Mouse (Mus musculus): ENCODE results near the gene Ube2i. TPM values are rescaled to one million over a fixed set of nuclear protein-coding genes. Genes with fewer than 3 reads are reported as not detected.
"Not testable (repeated sequence)": the region's sequence is repeated elsewhere in the genome, so short reads cannot be mapped to it uniquely, and the experiment has no call there.

Ube2i gene
- total RNA-seq, 2 experiments from 2014 or later, result 91.6 to 97.5 TPM

DNA sequence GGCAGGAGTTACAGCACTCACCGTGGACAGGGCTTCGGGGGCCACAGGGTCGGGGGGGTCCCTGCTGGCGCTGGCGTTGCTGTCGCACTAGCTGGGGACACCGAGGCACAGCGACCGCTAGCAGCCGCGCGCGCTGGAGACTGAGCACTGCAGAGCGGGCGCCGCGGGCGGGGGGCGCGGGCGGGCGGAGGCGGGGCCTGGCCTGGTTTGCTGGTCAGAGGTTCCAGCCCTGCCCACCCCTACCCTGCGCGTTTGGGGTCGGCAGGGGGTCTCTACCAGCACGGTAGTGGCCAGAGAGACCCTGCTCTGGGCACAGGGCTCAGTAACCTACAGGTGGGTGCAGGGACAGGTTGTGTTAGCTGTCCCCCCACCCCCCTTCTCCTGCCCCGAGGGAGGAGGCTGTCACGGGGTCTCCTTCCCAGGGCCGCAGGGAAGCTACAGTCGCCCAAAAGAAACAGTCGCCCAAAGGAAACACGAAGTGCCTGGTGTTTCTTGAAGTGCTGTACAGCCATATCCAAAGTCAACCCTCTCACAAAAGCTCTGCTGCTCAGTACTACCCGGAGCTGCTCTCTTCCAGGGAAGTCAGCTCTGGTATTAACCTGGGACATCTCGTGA is 18.2 kb downstream of the Ube2i start, which contains the start of gene Baiap3:
Baiap3 (minus strand) TSS at position 225 of the 615 bp plus-strand sequence.
- intact Hi-C loops (cut with DNase I), result no loop called here
- no peak for DNase-seq (ENCODE audit: low spot score)

DNA sequence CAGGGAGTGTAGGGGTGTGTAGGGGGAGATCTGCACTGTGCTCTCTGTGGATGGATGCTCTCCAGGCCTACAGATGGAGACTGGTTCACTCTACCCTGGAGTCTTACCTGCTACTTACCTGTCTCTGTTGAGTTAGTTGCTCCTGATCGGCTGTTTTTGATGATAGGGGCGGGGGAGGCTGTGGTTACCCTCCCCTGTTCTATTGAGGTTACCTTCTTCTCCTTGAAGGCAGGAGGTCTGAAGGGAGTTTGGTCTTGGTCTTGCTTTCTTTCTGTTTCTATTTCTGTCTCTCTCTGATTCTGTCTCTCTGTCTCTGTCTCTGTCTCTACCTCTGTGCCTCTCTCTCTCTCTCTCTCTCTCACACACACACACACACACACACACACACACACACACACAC is 19.3 kb downstream of the Ube2i start:
- no peak for DNase-seq (ENCODE audit: low spot score)
- intact Hi-C loops (cut with DNase I), result no loop called here

DNA sequence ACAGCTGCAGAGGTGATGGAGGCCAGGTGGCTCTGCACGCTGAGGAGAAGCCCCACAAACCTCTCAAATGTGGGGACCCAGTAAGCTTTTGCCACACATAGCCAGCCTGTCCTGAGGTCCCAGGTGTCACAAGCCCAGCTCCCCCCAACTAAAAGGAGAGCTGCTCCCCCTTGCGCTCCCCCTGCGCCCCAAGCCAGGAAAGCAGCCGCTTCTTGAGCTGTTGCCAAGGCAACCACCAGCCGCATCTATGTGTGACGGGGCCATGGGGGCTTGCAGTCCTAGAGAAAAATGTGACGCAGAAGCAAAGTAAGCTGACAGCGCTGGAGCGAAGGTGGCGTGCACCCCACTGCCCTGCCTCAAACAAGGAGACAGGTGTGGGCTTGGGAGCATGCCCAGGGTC is 20.7 kb downstream of the Ube2i start:
- no peak for DNase-seq (ENCODE audit: low spot score)
- intact Hi-C loops (cut with DNase I), result no loop called here

DNA sequence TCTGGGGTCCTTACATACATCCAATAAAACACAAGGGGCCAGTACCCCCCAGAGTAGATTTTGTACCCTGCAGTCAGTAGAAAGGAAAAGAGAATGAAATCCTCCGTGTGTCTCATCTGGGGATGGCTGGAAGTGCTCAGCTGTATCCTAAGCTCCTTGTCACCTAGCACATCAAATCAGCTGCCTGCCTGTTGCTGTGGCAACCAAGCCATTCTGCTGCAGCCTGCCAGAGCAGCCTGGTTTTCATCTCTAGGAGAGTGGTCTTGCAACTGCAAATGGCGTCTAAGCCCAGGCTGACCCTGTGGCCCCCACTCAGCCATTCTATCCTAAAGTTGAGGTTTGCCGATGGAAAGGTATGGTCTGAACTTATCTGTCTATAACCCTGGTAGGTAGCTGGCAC is 21.8 kb downstream of the Ube2i start:
- intact Hi-C loops (cut with DNase I), result no loop called here
- no peak for DNase-seq (ENCODE audit: low spot score)

DNA sequence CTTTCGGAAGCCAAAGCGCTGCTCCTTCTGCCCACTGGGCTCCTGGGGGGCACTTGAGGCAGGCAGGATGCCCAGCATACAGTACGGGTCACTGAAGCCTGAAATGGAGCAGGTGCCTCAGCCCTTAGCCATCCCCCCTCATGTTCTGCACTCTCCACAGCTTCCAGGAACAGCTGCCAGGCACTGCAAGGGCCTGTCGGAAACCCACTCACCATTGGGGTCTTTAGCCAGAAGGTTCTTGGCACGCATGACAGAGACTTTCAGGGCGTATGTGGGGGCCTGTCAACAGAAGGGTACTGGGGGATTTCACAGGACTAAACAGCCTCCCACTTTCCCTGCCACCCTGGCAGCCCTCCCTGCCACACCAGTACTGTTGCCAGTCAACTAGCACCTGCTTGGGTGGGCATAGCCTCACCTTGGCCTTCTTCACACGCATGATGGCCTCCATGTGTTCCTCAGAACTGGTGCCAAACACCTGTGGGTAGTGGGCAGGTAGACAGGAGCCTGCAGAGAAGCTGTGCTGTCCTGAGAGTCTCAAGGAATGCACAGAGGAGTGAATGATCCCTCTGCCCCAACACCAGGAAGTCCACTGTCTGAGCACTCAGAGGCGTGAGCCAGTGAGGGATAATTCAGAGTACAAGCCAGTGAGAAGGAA is 24.1 kb downstream of the Ube2i start:
- intact Hi-C loops (cut with DNase I), result no loop called here
- no peak for DNase-seq (ENCODE audit: low spot score)

DNA sequence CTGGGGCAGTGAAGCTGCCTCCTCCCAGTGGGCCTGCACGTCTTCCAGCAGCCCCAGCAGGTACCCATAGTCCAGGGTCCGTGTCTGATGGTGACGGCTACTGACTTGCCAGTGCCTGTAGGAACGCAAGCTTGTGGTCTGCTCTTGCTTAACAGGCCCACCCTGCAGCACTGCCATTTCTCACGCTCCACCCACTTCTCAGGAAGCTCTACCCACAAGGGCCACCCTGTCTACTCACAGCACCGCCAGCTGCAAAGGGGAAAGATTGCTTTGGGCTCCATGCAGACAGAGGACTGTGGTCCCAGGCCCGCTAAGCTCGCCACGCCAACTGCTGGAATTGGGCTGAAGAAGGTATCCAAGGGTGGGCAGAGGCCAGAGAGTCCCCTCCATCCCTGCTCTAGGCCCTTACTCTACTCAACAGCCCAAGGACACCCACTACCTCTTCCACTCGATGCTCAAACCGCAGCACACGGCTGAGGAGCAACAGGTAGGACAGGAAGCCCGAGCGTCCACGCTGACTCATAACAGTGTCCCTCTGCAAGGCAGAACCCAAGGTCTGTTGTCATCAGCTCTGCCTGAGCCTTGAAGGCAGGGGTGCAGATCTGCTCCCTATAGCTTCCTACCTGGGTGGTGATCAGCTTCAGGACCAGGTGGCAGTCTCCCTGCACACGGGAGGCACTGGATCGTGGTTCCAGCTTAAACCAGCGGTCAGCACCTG is 26.2 kb downstream of the Ube2i start:
- no peak for DNase-seq (ENCODE audit: low spot score)
- intact Hi-C loops (cut with DNase I), result no loop called here

DNA sequence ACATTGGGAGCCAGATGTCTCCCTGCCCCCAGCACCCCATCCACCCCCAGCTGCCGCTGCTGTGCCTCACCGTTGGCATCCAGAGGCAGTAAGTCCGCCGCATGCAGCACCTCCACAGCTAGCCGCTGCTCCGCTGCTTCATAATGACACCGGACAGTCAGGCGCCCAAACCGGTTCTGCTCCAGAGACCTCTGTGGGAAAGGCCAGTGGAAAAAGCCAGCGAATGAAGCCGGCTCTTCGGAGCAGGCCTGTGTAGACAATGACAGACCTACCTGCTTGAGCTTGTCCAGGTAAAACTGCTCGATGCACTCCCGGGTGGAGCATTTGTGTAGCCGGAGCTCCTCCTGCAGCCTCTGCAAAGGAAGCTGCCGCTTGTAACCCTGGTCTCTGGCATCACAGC is 30.2 kb downstream of the Ube2i start:
- DNase-seq (ENCODE audit: low spot score), result no peak
- intact Hi-C loops (cut with DNase I), result no loop called here

DNA sequence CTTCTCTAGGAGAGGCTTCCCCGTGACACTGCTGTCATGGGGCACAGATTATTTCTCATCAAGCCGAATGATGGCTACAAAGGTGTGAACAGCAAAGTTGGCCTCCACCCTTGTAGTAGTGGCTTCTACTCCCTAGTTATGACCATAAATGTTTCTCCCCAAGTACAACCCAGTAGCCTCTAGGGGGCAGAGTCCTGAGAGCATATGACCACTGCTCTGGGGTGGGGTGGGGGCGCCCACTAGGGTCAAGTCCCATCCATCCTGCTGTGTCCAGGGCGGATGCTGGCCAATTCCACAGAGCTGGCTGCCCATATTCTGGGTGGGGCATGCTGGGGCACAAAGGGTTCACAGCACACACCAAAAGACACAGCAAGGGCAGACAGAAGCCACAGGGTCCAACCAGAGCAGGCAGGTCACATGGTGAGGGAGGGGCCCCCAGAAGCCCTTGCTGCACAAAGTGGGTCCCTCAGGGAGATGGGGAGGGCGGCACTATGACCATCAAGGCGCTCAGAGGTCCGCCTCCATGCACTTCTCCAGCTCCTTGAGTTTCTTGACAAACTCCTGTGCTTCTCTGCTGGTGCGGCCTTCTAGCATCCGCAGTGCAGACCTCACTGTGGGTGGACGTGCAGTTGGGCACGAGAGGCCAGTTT is 31.2 kb downstream of the Ube2i start:
- intact Hi-C loops (cut with DNase I), result no loop called here
- DNase-seq (ENCODE audit: low spot score), result no peak

DNA sequence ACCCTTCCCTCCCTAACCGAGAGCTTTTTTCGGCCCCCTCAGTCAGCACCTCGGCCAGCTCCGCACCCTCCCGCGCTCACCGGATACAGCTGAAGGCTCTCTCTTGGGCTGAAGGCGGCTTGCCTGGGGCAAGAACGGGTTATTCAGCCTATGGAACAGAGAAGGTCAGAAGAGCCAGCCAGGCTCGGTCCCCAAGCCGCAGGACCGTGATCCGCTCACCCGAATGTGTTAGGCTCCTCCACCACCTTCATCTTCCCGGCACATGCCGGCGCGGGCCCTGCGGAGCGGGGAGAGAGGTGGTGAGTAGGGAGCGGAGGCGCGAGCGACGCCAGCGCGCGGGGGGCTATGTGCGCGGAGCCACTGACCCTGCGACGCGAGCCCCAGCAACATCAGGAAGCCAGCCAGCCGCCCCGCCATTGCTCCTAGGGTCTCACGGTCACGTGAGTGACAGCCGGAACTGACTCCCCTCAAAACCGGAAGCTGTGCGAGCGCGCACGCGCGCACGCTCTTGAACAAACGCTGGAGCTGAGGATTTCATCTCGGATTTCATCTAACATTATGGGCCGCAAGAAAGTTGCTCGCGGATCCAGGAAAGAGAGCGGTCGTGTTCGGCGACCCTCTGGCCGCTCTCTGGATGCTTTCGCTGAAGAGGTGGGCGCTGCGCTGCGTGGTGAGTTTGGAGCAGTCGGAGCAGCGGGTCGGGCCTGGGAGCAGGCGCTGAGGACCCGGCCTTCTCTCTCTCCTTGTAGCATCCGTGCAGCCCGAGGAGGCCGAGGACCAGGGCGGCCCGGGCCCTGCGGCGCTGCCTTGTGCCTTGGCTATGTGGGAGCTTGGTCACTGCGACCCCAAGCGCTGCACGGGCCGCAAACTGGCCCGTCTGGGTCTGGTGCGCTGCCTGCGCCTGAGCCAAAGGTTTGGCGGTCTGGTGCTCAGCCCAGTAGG is 34.5 kb downstream of the Ube2i start, which contains the start of the genes Gnptg and Tsr3:
Gnptg (minus strand) TSS at position 430 of the 942 bp plus-strand sequence.
Tsr3 (plus strand) TSS at position 476 of the 942 bp plus-strand sequence.
- intact Hi-C loops (cut with DNase I), result no loop called here
- peak; percentile 68 for DNase-seq (ENCODE audit: low spot score)

DNA sequence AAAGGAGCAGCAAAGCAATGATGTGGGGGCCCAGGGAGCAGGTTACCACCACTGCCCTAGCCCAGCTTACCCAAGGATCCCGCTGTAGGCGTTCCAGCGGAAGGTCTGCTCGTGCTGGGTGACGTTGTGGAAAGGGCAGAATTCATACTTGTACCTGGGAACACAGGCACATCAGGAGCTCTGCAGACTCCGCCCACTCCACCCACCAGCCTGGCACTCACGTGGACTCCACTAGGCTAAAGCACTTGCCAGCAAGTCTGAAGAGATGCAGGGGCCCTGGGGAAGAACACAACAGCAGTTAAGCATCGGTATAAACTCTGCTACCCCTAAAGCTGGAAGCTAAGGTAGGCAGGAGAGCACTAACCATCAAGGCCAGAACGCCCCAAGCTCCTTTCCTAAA is 38.8 kb downstream of the Ube2i start:
- intact Hi-C loops (cut with DNase I), result no loop called here
- no peak for DNase-seq (ENCODE audit: low spot score)

DNA sequence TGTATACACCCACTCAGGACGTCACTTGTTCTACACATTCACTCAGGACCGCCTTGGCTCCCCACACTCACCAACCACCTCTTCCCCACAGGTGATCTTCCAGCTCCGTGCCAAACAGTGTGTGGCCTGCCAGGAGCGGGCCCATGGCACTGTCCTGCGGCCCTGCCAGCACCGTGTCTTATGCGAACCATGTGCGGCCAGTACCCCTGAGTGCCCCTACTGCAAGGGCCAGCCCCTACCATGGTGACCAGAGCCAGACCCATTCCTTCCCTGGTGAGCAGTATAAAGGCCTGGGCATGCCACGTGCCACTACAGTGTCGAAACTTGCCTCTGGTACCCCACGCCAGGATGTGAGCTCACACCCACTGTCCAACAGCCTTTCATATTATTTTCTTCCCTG is 42.8 kb downstream of the Ube2i start:
- intact Hi-C loops (cut with DNase I); DNase-seq (ENCODE audit: low spot score): not testable (repeated sequence)

DNA sequence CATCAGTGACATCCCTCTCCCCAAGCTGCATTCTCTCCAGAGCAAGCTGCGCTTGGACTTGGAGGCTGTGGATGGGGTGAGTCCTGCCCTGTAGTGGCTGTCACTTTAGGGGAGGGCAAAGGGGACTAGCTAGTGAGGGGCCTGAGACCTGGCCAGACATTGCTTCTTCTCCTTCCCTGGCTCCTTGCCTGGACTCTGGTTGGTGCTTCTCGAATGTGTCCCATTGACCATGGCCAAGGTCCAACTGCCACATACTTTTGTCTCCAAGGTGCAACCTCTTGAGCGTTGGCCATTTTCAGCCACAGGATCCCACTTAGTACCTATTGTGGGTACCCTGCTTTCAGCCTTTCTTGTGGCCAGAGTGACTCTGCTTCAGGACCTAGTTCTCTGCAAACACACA is 43.7 kb downstream of the Ube2i start:
- intact Hi-C loops (cut with DNase I), result no loop called here
- DNase-seq (ENCODE audit: low spot score), result no peak

DNA sequence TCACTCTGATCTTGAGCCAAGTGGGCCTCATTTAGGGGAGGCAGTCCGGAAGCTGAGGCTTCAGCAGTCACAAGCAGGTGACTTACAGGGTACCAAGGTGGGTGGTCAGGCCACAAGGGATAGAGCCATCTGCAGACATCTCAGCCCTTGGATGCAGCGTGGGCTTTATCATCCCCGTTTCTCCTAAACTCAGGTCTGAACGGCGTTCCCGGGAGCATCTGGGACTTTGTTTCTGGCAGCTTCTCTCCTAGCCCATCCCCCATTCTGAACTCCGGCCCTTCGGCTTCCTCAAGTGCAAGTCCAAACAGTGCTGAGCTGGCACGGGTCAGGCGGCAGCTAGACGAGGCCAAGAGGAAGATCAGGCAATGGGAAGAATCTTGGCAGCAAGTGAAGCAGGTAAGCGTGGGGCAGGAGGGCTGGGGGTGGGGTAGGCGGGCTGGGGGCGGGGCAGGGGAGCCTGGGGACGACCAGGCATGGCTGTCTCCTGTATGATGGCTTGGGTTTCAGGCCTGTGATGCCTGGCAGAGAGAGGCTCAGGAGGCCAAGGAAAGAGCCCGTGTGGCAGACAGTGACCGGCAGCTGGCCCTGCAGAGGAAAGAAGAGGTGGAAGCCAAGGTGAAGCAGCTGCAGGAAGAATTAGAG is 44.3 kb downstream of the Ube2i start:
- intact Hi-C loops (cut with DNase I); DNase-seq (ENCODE audit: low spot score): not testable (repeated sequence)

DNA sequence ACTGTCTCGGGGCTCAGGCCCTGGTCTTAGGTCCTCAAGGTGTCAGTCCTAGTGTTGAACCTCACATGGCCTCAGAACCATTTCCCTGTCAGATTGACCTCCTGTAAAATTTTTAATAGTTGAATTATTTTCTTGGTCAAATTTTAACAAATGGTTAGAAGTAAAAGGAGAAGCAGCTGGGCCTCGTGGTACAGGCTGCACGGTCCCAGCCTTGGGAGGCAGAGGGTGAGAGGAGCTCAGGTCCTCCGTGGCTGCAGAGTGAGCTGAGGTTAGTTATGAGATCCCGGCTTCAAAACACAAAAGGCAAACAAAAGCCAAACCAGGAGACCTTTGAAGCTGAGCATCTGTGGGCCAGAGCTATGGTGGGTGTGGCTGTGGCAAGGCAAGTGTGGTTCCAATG is 46.4 kb downstream of the Ube2i start:
- intact Hi-C loops (cut with DNase I), result no loop called here
- DNase-seq (ENCODE audit: low spot score), result no peak

DNA sequence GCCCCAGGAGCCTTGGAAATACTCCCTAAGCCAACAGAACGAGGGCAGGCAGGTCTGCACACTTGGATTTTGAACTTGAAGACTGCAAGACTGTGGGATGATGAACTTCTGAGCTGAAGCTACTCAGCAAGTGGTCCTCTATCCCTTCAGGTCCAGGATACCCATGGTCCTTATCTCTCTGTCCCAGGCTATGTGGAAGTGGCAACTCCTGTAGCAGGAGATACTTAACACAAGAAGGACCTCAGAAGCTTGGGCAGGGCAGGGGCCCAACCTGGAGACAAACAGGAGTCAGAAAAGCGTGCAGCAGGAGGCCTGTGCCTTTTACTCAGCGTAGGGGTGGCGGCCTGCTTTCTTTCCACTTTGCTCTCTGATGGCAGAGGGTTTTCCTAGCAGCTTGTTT is 48.8 kb downstream of the Ube2i start:
- no peak for DNase-seq (ENCODE audit: low spot score)
- intact Hi-C loops (cut with DNase I), result no loop called here

DNA sequence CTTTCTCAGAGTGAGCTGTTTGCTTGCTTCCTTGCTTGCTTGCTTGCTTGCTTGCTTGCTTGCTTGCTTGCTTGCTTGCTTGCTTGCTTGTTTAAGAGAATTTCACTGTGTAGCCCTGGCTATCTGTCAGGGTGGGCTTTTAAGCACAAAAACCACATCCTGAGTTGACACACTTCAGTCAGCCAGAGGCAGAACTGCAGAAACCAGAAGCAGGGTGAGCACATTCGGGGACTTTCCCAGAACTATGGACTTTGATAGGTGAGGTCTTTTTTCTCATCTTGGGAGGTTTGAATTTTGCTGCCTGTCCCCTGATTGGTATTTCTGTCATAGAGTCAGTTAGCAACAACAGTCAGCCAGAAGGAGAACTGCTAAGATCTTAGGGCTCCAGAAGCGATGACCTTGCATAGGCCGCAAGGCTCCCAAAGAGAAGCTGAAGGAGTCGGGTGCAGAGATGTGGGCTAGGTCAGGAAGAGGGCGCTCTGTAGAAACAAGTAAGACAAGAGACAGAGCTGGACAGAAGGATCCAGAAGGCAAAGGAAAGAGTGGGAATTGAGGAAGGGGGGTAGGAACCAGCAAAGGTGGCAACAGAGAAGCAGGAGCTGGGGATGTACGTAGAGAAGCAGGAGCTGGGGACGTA is 49.7 kb downstream of the Ube2i start:
- intact Hi-C loops (cut with DNase I), result no loop called here
- no peak for DNase-seq (ENCODE audit: low spot score)

DNA sequence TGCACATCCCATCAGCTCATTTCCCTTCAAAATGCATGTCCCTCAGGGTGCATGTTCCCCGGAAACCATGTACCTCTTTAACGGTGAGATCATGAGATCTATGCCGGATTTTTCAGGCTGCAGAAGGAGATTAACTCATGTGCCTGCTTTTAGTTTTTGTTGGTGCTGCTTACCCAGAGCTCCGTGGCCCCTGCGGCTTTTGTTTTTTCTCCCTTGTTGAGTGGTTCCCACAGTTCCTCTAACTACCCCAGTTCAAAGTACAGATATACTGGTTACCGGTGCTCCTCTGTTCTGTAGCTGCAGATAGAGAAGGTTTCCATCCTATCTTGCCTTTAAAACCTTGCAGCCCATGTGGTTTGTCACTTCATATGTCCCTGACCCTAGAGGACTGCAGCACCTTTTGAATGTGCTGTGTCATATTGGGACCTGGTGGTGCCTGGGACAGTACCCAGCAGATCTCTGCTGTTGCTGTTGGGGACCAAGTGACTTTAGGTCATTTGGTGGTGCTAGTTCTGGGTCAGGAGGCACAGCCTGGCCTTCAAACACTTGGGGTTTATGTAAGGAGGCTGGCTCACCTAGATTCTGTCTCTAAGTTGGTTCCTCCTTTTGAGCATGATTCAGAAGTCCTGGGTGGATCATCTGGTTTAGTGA is 51.3 kb downstream of the Ube2i start:
- intact Hi-C loops (cut with DNase I), result no loop called here
- DNase-seq (ENCODE audit: low spot score), result no peak

DNA sequence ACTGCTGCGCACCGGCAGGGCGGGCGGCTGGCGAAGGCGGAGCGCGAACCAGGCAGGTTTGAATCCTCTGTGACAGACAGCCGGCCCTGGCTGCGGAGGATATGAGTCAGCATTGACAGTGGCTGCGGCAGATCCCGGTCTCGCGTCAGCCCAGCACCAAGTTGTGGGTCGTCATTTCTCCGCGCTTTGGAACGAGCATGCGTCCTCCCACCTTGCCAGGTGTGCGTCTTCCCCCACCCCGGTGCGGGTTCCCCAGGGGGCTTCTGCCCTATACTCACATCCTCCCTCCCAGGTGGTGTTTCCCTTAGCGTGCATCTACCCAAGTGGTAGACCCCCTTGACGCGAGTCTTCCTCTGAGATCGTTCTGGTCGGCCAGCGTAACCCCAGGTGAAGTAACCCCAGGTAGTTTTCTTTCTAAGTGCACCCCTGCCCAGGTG is 51.9 kb downstream of the Ube2i start:
- DNase-seq (ENCODE audit: low spot score); intact Hi-C loops (cut with DNase I): not testable (repeated sequence)
